Mouse (Mus musculus): ENCODE results near the gene Slc9a1.

- no peak for TF ChIP-seq CTCF (IDR thresholded peaks at IDR 0.05; ENCODE audit: low read depth)
- TF ChIP-seq EP300 (IDR thresholded peaks at IDR 0.05; ENCODE audit: low read depth) = no peak
Observed at GRCm38 (mm10) chr4:133390585-133390984, 21.1 kb downstream of the Slc9a1 start.
